Mouse (Mus musculus) erythroblast, embryonic 14.5 days (primary cell): ENCODE data around the gene Cyp2d9. TPM values are rescaled to one million over a fixed set of nuclear protein-coding genes. Genes with fewer than 3 reads are reported as not detected.
"Not testable (repeated sequence)": the region's sequence is repeated elsewhere in the genome, so short reads cannot be mapped to it uniquely, and the experiment has no call there.

Experiments
- H3K27me3 ChIP-seq: 2 replicates; pipeline ENCODE4 v1.6.1; 2012; ENCODE audit warnings: inconsistent platforms; ENCODE audit not compliant: control insufficient read depth
- H3K36me3 ChIP-seq: 2 replicates; pipeline ENCODE4 v1.6.1; 2012; ENCODE audit warnings: mild to moderate bottlenecking, inconsistent platforms; ENCODE audit not compliant: control insufficient read depth
- H3K4me1 ChIP-seq: 2 replicates; pipeline ENCODE4 v1.6.1; 2012; ENCODE audit warnings: inconsistent platforms; ENCODE audit not compliant: control insufficient read depth
- H3K4me3 ChIP-seq: replicated peaks from 2 replicates; pipeline ENCODE3; 2012; ENCODE audit warnings: moderate library complexity, mild to moderate bottlenecking, inconsistent platforms
- H3K9me3 ChIP-seq: 2 replicates; pipeline ENCODE4 v1.6.1; 2012; ENCODE audit warnings: low read length, inconsistent platforms, mixed read lengths; ENCODE audit not compliant: control insufficient read depth
- GATA1 ChIP-seq: IDR thresholded peaks from 2 replicates; pipeline ENCODE4 v1.6.1; 2012; ENCODE audit warnings: low read length, inconsistent platforms, mixed read lengths
- TAL1 ChIP-seq: IDR thresholded peaks from 3 replicates; pipeline ENCODE4 v1.6.1; 2012; ENCODE audit warnings: low read length, inconsistent platforms, mixed read lengths
- polyA plus RNA-seq: library from polyadenylated mRNA; stranded (reverse); fragments of >175 nt; gene quantifications from 2 replicates; pipeline ENCODE4 v1.2.3, GENCODE M21; 2012

Gene Cyp2d9
- polyA plus RNA-seq, 1 experiment = 0.06 TPM

DNA sequence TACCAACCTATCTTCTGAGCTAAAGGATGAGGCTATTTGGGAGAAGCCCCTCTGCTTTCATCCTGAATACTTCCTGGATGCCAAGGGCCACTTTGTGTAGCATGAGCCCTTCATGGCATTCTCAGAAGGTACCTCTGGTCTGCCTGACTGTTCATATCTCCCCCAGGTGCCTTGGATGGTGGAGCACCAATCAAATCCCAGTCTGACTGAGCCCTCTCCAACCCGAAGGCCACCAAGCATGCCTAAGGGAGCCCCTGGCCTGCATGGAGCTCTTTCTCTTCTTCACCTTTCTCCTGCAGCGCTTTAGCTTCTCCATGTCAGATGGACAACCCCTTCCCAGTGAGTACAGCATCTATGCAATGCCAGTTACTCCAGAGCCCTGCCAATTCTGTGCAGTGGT, 31.5 kb downstream of the Cyp2d9 start:
- Histone ChIP-seq H3K27me3 (no peaks in the 10 kb centered on the region), H3K4me3 (no peak overlapping the region), H3K4me1 (no peaks in the 10 kb centered on the region), H3K9me3 (no peaks in the 10 kb centered on the region), H3K36me3 (no peaks in the 10 kb centered on the region)
- TF ChIP-seq TAL1 (no peak), GATA1 (no peak)

- not testable (repeated sequence) for H3K36me3 ChIP-seq, H3K4me3 ChIP-seq, H3K4me1 ChIP-seq, H3K9me3 ChIP-seq, H3K27me3 ChIP-seq
Observed at GRCm38 (mm10) chr15:82494273-82494672, 61.0 kb downstream of the Cyp2d9 start.

Other genes with a start within 250 kb of the Cyp2d9 start
- gene Shisa8, start 220.6 kb upstream of the Cyp2d9 start, polyA plus RNA-seq = 0.03 TPM in 2 replicates
- 0.36 TPM in 1 of 2 replicates, not detected in the other for gene Tnfrsf13c, start 209.1 kb upstream of the Cyp2d9 start, polyA plus RNA-seq
- 16.4 and 20.1 TPM in 2 replicates for gene Cenpm, start 188.7 kb upstream of the Cyp2d9 start, polyA plus RNA-seq
- not detected in 2 replicates for gene 1500009C09Rik, start 181.0 kb upstream of the Cyp2d9 start, polyA plus RNA-seq
- gene Sept3, start 158.5 kb upstream of the Cyp2d9 start, polyA plus RNA-seq = not detected in 2 replicates
- gene Wbp2nl, start 134.5 kb upstream of the Cyp2d9 start, polyA plus RNA-seq = not detected in 2 replicates
- 17.6 and 23.0 TPM in 2 replicates for gene Naga, start 94.5 kb upstream of the Cyp2d9 start, polyA plus RNA-seq
- 1.8 and 2.3 TPM in 2 replicates for gene Pheta2, start 94.5 kb upstream of the Cyp2d9 start, polyA plus RNA-seq
- 17.6 and 17.8 TPM in 2 replicates for gene Smdt1, start 94.5 kb upstream of the Cyp2d9 start, polyA plus RNA-seq
- 28.3 and 30.8 TPM in 2 replicates for gene Ndufa6, start 79.1 kb upstream of the Cyp2d9 start, polyA plus RNA-seq
- 0.08 TPM in 1 of 2 replicates, not detected in the other for gene Cyp2d22, start 53.2 kb upstream of the Cyp2d9 start, polyA plus RNA-seq
- not detected in 2 replicates for gene Cyp2d11, start 39.4 kb upstream of the Cyp2d9 start, polyA plus RNA-seq
- 0.10 TPM in 1 of 2 replicates, not detected in the other for gene Cyp2d10, start 26.2 kb upstream of the Cyp2d9 start, polyA plus RNA-seq
- not detected in 2 replicates for gene Cyp2d12, start 121.6 kb downstream of the Cyp2d9 start, polyA plus RNA-seq
- not detected in 2 replicates for gene Cyp2d34, start 187.5 kb downstream of the Cyp2d9 start, polyA plus RNA-seq